Mouse (Mus musculus) Patski (cell line): Measurements from ENCODE around the gene Insig2. TPM values are rescaled to one million over a fixed set of nuclear protein-coding genes. Genes with fewer than 3 reads are reported as not detected.

Source experiments
- ATAC-seq: fragments of 100-300 bp; one replicate; pipeline ENCODE4 v1.8.0; 2021
- CTCF ChIA-PET: fragments of 350-600 bp; sonication (Branson Sonifier 250); formaldehyde crosslinking; loops from one replicate; lab custom pipeline; 2022; ENCODE audit warnings: inconsistent platforms; lab: Charles Lee
- POLR2A ChIA-PET: fragments of 350-600 bp; sonication (Branson Sonifier 250); formaldehyde crosslinking; loops from one replicate; lab custom pipeline; 2022; ENCODE audit warnings: antibody characterized with exemption, inconsistent platforms; lab: Charles Lee
- DNase-seq: peaks from one replicate; pipeline ENCODE4 v3.0.0-alpha.2; 2011; ENCODE audit warnings: low read depth, low spot score
- H3K27me3 ChIP-seq: fragments of 371-371 bp; one replicate; pipeline ENCODE4 v1.5.1; 2021
- CTCF ChIP-seq: fragments of 100-300 bp; IDR thresholded peaks from one replicate; pipeline ENCODE4 v1.5.1; 2021
- in situ Hi-C: fragments of 300-500 bp; cut with MboI; formaldehyde crosslinking; loops from 3 replicates; pipeline ENCODE4 v1.11.1; 2018; ENCODE audit warnings: low pct_unique_long_range_greater_than_20kb, mixed read lengths
- polyA plus RNA-seq: library from polyadenylated mRNA; unstranded; gene quantifications from one replicate; pipeline ENCODE4 v1.2.3, GENCODE M21; 2021

The Insig2 gene
- polyA plus RNA-seq, 1 experiment from 2014 or later = 94.8 TPM

DNA sequence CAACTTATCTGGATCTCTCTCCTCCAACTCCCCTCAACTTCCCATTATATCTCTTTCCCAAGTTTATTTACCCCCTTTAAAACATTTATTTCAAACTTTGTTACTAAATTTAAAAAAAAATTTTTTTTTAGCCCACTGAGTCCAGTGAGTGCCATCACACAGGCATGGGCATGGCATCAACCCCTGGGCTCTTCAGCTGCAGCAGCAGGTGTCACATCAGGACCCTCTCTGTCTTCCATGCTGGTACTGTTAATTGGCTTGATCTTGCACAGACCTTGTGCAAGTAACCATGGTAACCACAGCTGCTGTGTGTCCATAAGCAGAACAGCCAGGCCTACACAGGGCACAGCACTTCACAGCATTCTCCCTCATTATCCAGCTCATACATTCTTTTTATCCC is 21.4 kb upstream of the Insig2 start:
- CTCF ChIA-PET = interaction anchor here (1.0 kb wide), 1 partner anchor 13 kb away, joined by 3 read pairs; no protein-coding TSS in a partner anchor
- in situ Hi-C loops = no loop called here
- no peak for TF ChIP-seq CTCF
- no peaks in the 10 kb centered on the region for H3K27me3 ChIP-seq
- DNase-seq (no peak), ATAC-seq (no peak)
- POLR2A ChIA-PET = no interaction called here

DNA sequence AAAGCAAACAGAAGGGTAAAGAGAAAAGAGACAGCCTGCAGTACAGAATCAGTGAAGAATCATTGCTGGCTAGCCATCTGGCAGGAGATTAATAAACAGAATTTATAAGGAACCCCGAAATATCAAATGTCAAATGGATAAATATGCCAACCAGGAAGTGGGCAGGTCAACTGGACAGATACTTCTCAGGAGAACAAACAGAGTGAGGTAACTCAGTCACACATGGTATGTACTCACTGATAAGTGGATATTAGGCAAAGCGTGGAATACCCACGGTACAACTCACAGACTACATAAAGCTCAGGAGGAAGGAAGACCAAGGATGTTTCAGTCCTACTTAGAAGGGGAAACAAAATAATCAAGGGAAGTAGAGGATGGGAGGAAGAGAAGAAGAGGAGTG is 18.6 kb upstream of the Insig2 start:
- no peak for DNase-seq
- CTCF ChIA-PET = interaction anchor here (0.6 kb wide), 1 partner anchor 13 kb away, joined by 3 read pairs; no protein-coding TSS in a partner anchor
- POLR2A ChIA-PET = interaction anchor here (0.7 kb wide), 1 partner anchor 9 kb away, joined by 3 read pairs; no protein-coding TSS in a partner anchor
- in situ Hi-C loops = no loop called here
- ATAC-seq = no peak
- no peak for TF ChIP-seq CTCF
- H3K27me3 ChIP-seq = no peaks in the 10 kb centered on the region

DNA sequence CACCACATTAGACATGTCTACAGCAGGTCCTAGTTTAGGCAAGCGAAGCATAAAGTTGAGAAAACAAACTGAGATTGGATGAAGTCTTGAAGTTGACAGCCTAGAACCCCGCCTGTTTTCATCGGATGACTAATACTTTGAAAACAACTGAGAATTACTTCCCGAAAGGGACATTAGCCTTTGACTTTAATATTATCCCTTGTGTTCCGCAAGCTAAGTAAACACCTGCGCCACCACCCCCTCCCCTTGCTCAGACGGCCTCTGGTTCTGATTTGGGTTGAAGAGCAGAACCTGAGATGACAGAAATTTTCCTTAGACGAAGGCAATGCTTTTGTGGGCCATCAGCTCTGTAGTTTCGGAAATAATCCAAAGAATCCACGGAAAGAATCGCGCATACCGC is 18.2 kb upstream of the Insig2 start:
- ATAC-seq (no peak), DNase-seq (no peak)
- no peak for TF ChIP-seq CTCF
- in situ Hi-C loops = no loop called here
- ChIA-PET POLR2A (interaction anchor here (0.7 kb wide), 1 partner anchor 10 kb away, joined by 3 read pairs; no protein-coding TSS in a partner anchor), CTCF (interaction anchor here (0.6 to 1.3 kb wide), 2 partner anchors 13 to 43 kb away, joined by 3 to 4 read pairs; no protein-coding TSS in a partner anchor)
- H3K27me3 ChIP-seq = no peaks in the 10 kb centered on the region

DNA sequence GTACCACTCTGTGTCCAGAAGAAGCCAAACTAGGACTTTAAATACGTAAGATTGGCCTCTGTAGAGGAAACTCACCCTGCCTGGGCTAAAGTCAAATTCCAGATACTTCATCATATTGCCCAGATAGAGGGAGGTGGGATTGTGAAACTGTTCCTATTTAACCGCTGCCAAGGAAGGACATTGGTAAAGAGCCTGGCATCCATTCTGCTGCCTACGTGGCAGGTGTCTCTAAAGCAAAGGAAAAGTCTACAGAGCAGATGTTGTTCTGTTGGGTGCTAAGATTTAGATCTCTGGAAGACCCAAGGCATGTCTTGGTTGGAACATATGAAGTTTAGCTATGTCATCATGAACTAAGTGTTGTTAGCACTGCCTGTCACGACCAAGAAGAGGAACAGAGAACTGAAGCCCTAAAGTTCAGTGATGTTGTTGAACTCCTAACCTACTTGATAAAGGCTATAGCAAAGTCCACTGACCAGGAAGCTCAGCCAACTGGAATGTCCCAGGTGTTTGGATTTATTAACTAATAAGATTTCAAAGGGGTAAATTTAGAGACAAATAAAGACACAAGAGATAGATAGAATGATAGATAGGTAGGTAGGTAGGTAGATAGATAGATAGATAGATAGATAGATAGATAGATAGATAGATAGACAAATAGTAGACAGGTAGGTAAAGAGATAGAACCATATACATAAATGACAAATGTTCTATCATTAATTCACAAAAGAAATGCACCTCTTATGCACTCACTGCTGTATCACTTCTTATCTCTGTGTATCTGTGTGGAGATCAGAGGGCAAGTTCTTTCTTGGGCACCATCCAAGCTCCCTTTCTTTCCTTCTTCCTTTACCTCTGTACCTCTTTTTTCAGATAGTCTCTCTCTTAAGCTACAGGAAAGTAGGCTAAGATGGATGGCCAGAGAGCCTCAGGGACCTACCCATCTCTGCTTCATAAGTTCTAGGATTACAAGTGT is 16.8 kb upstream of the Insig2 start:
- H3K27me3 ChIP-seq = peaks cover 1% of the 10 kb centered on the region
- ChIA-PET POLR2A (no interaction called here), CTCF (interaction anchor here (1.3 kb wide), 1 partner anchor 44 kb away, joined by 4 read pairs; no protein-coding TSS in a partner anchor)
- ATAC-seq (no peak), DNase-seq (no peak)
- in situ Hi-C loops = no loop called here
- no peak for TF ChIP-seq CTCF

DNA sequence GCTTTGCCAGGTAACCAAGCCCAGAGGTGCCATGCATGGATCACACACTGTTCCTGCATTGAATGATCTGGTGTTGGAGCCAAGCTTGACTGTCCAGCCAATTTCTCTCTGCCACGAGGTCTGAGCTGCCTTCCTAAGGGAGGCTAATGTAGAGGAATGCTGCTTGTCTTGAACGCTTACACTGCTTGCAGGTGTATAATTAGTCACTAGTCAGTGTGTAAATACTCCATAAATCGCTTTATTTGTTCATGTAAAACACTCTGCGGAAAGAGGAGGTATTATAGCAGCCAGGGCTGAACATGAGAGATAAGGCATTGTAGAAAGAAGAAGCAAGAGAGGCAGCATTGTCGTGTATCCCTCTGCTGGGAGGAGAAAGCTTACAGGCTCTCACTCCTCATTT is 11.6 kb upstream of the Insig2 start:
- no peak for ATAC-seq

DNA sequence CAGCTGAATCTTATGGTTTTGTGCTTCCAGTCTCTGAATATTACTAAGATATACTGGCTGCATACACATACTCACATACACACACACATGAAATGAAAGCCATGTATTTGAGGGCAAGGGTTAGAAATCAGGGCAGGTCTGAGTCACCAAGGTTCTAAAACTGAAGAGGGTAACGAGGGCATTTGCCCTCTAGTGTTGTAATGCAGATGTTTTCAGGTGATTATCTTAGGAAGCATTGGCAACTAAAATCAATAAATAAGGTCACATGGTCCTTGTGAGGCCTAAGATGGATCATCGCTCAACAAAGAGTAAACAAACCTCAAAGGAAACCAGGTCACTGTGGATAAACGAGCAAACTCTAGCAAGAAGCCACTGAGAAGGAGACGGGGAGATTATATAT is 3.4 kb upstream of the Insig2 start:
- ATAC-seq = no peak
- in situ Hi-C loops = no loop called here

More for the DNA sequence above, 11.6 kb upstream of the Insig2 start:
- TF ChIP-seq CTCF = no peak
- ChIA-PET POLR2A (interaction anchor here (1.0 kb wide), 1 partner anchor 12 kb away, joined by 3 read pairs; the partner anchor contains the start of gene Insig2), CTCF (interaction anchor here (0.9 to 1.2 kb wide), 2 partner anchors 12 to 16 kb away, joined by 4 read pairs; partner anchors contain the start of gene Insig2)
- peaks cover 4% of the 10 kb centered on the region for H3K27me3 ChIP-seq
- DNase-seq = no peak
- in situ Hi-C loops = no loop called here

DNA sequence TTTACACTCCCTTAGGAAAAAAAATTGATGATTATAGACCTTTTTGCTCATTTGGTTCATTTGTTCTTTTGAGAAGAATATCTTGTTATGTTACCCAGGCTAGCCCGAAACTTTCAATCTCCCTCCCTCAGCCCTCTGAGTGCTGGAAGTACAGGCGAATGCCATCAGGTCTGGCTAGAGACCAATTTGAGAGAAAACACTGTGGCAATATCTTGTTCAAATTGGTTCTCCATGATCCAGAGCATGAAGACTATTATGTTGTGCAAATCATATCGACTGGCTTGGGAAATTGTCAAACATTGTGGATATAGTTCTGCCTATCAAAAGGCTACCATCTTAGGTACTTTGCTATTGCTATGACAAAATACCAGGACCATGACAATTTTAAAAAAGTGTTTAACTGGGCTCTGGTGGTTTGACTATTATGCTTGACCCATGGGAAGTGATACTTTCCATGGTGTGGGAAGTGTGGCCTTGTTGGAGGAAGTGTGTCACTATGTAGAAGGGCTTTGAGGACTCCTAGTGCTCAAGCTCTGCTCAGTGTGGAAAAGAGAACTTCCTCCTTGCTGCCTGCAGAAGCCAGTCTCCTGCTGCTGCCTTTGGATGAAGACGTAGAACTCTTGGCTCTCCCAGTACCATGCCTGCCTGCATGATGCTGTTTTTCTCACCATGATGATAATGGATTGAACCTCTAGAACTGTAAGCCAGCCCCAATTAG is 1.8 kb upstream of the Insig2 start:
- POLR2A ChIA-PET = no interaction called here

More for the DNA sequence above, 3.4 kb upstream of the Insig2 start:
- POLR2A ChIA-PET = no interaction called here
- CTCF ChIA-PET = no interaction called here
- no peak for DNase-seq
- H3K27me3 ChIP-seq = no peaks in the 10 kb centered on the region
- no peak for TF ChIP-seq CTCF

DNA sequence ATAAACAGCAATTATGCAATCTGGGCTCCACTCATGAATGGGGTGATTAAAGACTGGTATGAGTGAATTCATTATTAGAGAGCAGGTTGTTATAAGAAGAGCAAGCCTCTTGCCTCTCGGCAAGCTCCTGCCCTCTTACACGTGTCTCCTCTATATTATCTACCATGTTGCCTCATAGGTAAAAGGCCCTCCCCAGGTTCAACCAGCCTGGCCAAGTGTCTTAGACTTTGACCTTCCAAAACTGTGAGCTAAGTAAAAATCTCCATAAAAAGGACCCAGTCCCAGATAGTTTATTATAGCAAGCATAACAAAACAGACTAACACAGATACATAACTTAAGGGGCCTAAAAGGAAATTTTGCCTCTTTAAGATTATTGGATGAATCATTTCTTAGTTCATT is 1.8 kb downstream of the Insig2 start:
- ChIA-PET POLR2A (no interaction called here), CTCF (no interaction called here)
- in situ Hi-C loops = no loop called here
- H3K27me3 ChIP-seq = no peaks in the 10 kb centered on the region
- ATAC-seq (no peak), DNase-seq (no peak)
- TF ChIP-seq CTCF = no peak

More for the DNA sequence above, 1.8 kb upstream of the Insig2 start:
- no peak for ATAC-seq
- CTCF ChIA-PET = no interaction called here
- DNase-seq = no peak
- TF ChIP-seq CTCF = no peak
- in situ Hi-C loops = no loop called here
- H3K27me3 ChIP-seq = no peaks in the 10 kb centered on the region

DNA sequence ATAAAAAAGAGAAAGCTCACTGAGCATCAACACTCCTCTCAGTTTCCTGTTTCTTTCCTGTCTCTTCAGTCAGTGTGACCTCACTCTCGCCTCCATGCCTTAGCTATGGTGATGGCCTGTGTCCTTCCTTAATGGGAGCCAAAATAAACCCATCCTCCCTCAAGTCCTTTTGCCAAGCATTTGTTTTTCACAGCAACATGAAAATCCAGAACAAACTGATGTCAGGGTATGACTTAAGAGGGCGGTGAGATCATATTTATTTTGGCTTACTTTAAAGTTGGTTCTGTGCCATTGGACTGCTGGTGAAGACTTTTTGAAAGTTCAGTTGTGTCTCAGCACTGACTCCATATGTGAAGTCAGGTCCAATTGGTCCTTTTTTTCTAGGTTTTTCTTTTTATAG is 3.0 kb downstream of the Insig2 start:
- no peak for TF ChIP-seq CTCF
- CTCF ChIA-PET = interaction anchor here (2.2 kb wide), 1 partner anchor 15 kb away, joined by 4 read pairs; no protein-coding TSS in a partner anchor
- no peaks in the 10 kb centered on the region for H3K27me3 ChIP-seq
- ATAC-seq = no peak
- in situ Hi-C loops = loop anchor here (5.0 kb wide), 1 partner anchor 63 kb away; no protein-coding TSS in a partner anchor
- DNase-seq = no peak
- POLR2A ChIA-PET = interaction anchor here (1.0 kb wide), 1 partner anchor 70 kb away, joined by 3 read pairs; no protein-coding TSS in a partner anchor

DNA sequence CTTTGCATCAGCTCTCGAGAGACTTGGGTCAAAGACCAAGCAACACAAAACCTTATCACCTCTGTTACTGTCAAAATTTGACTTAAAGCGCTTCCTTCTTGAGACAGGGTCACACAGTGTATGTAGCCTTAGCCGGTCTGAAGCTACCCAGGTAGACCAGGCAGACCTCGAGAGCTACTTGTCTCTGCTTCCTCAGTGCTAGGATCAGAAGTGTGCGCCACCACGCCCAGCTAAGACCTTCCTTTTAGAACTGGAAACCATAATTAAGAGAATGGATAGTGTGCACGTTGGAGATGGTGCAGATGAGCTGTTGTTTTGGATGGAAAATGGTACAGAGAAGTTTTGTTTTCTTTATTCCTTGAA is 4.2 kb downstream of the Insig2 start:
- in situ Hi-C loops = loop anchor here (5.0 kb wide), 1 partner anchor 64 kb away; no protein-coding TSS in a partner anchor
- no peak for TF ChIP-seq CTCF
- DNase-seq (no peak), ATAC-seq (peak; percentile 56)
- POLR2A ChIA-PET = interaction anchor here (1.0 to 1.4 kb wide), 4 partner anchors 13 to 71 kb away, joined by 3 to 9 read pairs (median 4); no protein-coding TSS in a partner anchor
- H3K27me3 ChIP-seq = no peaks in the 10 kb centered on the region
- CTCF ChIA-PET = interaction anchor here (1.1 to 2.2 kb wide), 2 partner anchors 16 to 72 kb away, joined by 3 to 4 read pairs; no protein-coding TSS in a partner anchor
